Comparison of ENCODE assay signal across 23 mouse cellular contexts in genomic region chr10:81314201-81314600, GRCm38 (mm10). TPM values are rescaled to one million over a fixed set of nuclear protein-coding genes. Genes with fewer than 3 reads are reported as not detected.
DNase-seq lines count a peak whose midpoint lies in the region; TF ChIP-seq lines count a peak whose summit lies in the region.
"Had no signal": no experiment of that assay in that cellular context is flagged by ENCODE, and none has a peak within 500 bp of the region (broad histone marks: within the 10 kb centered on the region; RNA-seq: fewer than 3 reads in every experiment).

No protein-coding gene starts in this region.

- no peaks in the 10 kb centered on the region; the same call in 1 of the 2 replicates for H3K36me3 ChIP-seq in kidney, adult 2 months (ENCODE audit: control insufficient read depth, insufficient read depth, low read length)
- H3K36me3 ChIP-seq in MEL (ENCODE audit: control insufficient read depth in 1 of 2, insufficient read depth in 2 of 2, low read length in 2 of 2): peaks cover 2% of the 10 kb centered on the region in 2 experiments; a peak in 1 of 4 replicates

- no peak for TF ChIP-seq EP300 in MEL (IDR thresholded peaks at IDR 0.05; ENCODE audit: low read depth in 1 of 2, low read length in 2 of 2)

- H3K9ac ChIP-seq in MEL (ENCODE audit: control insufficient read depth, low read depth, low read length, poor library complexity, severe bottlenecking): no peak overlapping the region
- H3K9ac ChIP-seq: embryonic facial prominence, embryonic 13.5 days; embryonic facial prominence, embryonic 15.5 days; forebrain, embryonic 12.5 days had no signal

- TF ChIP-seq CTCF in kidney, adult 2 months (conservative IDR thresholded peaks at IDR 0.05; ENCODE audit: insufficient read depth, insufficient read length, low read depth, low read length): no peak
- no peak for TF ChIP-seq CTCF in MEL (IDR thresholded peaks at IDR 0.05 in 2 of 3, conservative IDR thresholded peaks at IDR 0.05 in 1 of 3; ENCODE audit: control insufficient read depth in 1 of 3, insufficient read depth in 1 of 3, low read depth in 2 of 3, low read length in 3 of 3, poor library complexity in 1 of 3, severe bottlenecking in 1 of 3)

- no peaks in the 10 kb centered on the region for H3K79me2 ChIP-seq in MEL (ENCODE audit: control insufficient read depth, insufficient read depth, low read length, poor library complexity)

- TF ChIP-seq POLR2A in kidney, adult 2 months (IDR thresholded peaks at IDR 0.05; ENCODE audit: low read depth, low read length): no peak
- TF ChIP-seq POLR2A in MEL (IDR thresholded peaks at IDR 0.05; ENCODE audit: control insufficient read depth in 1 of 2, insufficient read depth in 1 of 2, low read depth in 1 of 2, low read length in 2 of 2, poor library complexity in 1 of 2): no peak

- no peaks in the 10 kb centered on the region for H3K27me3 ChIP-seq in kidney, adult 2 months (replicated peaks; ENCODE audit: control insufficient read depth, insufficient read depth, low read length)
- H3K27me3 ChIP-seq in MEL (ENCODE audit: control insufficient read depth in 1 of 2, insufficient read depth in 2 of 2, low read length in 2 of 2): no peaks in the 10 kb centered on the region
- H3K27me3 ChIP-seq: CH12.LX; embryonic facial prominence, embryonic 13.5 days; embryonic facial prominence, embryonic 15.5 days had no signal

- intact Hi-C loops in left cerebral cortex, postnatal 10 days (cut with DNase I): no loop called here
- intact Hi-C loops in heart, postnatal 10 days (cut with DNase I): no loop called here

- H3K27ac ChIP-seq in kidney, adult 2 months (ENCODE audit: insufficient read depth, low read depth, low read length): no peak overlapping the region
- H3K27ac ChIP-seq in MEL (ENCODE audit: control insufficient read depth, low read depth, low read length): no peak overlapping the region
- H3K27ac ChIP-seq: embryonic facial prominence, embryonic 13.5 days; embryonic facial prominence, embryonic 15.5 days; forebrain, embryonic 10.5 days; forebrain, embryonic 12.5 days had no signal

- no peak for TF ChIP-seq RAD21 in MEL (IDR thresholded peaks at IDR 0.05; ENCODE audit: low read depth, low read length)

- 80% methylated on average over 7 of the region's 7 CpGs for WGBS in kidney, adult 2 months

- peak; percentile 21 for DNase-seq in kidney, adult 9 months
- DNase-seq in kidney, adult 2 months: no peak
- no peak for DNase-seq in MEL (ENCODE audit: low read depth, low spot score)
- DNase-seq in ZHBTc4 (ENCODE audit: low read depth, low spot score): peak; percentile 54
- no peak for DNase-seq in left cerebral cortex, postnatal 10 days (ENCODE audit: extremely low spot score in 1 of 2, low spot score in 2 of 2)
- DNase-seq in heart, postnatal 10 days: no peak
- DNase-seq in natural killer cell, adult 2 months (ENCODE audit: low spot score in 2 of 2): no peak
- DNase-seq: adrenal gland, adult 2 months; adrenal gland, postnatal 10 days; adrenal gland, postnatal 25 days; cerebellum, postnatal 36 days; embryo, embryonic 11 days had no signal

- no peaks in the 10 kb centered on the region for H3K9me3 ChIP-seq in MEL (replicated peaks; ENCODE audit: insufficient read depth, low read length)
- H3K9me3 ChIP-seq: embryonic facial prominence, embryonic 13.5 days; embryonic facial prominence, embryonic 15.5 days; forebrain, embryonic 10.5 days; forebrain, embryonic 12.5 days; G1E had no signal

- H3K4me1 ChIP-seq in kidney, adult 2 months (ENCODE audit: control insufficient read depth, insufficient read depth, low read length): no peaks in the 10 kb centered on the region; the same call in 1 of the 2 replicates
- H3K4me1 ChIP-seq in MEL (ENCODE audit: control insufficient read depth in 1 of 2, insufficient read depth in 2 of 2, low read length in 2 of 2): peaks cover 0 to 8% of the 10 kb centered on the region in 2 experiments; a peak in 1 of 4 replicates

- no peak overlapping the region for H3K4me3 ChIP-seq in kidney, adult 2 months (ENCODE audit: insufficient read depth, low read depth, low read length)
- no peak overlapping the region for H3K4me3 ChIP-seq in MEL (ENCODE audit: control insufficient read depth in 1 of 2, insufficient read depth in 1 of 2, low read depth in 2 of 2, low read length in 2 of 2)
- H3K4me3 ChIP-seq: embryonic facial prominence, embryonic 13.5 days; embryonic facial prominence, embryonic 15.5 days; erythroblast, embryonic 14.5 days; forebrain, embryonic 10.5 days; forebrain, embryonic 12.5 days had no signal

TF ChIP-seq in MEL, 35 proteins besides CTCF, POLR2A, EP300 and RAD21:
- 0 out of 2 replicates have a peak, but pooled peaks have one; percentile 34 for TF ChIP-seq USF1 (IDR thresholded peaks at IDR 0.05; ENCODE audit: low read depth, low read length)
- TF ChIP-seq MAX (IDR thresholded peaks at IDR 0.05; ENCODE audit: low read length): no peak
- no peak for TF ChIP-seq ETS1 (IDR thresholded peaks at IDR 0.05; ENCODE audit: low read depth, low read length)
- TF ChIP-seq POLR2AphosphoS5 (IDR thresholded peaks at IDR 0.05; ENCODE audit: borderline replicate concordance, low read depth, low read length): no peak
TF ChIP-seq in MEL: peak in this region for 1.

RNA-seq across cellular contexts. Expression of gene Cactin, which starts 6.7 kb away (rescaled TPM):
- polyA plus RNA-seq in kidney, adult 2 months (2012; rRNA removed): 23.7 and 24.5 TPM in 2 replicates
- total RNA-seq in MEL (2012; rRNA removed): 43.5 and 47.6 TPM in 2 replicates
- polyA plus RNA-seq in MEL (2012; ENCODE audit: insufficient read depth in 1 of 2, insufficient read length in 2 of 2, low read depth in 1 of 2, low replicate concordance in 2 of 2, missing spikeins in 1 of 2): 10 to 100 TPM in 1 of 2 experiments, not detected in 1; 66.8 TPM
- total RNA-seq in left cerebral cortex, postnatal 10 days (2021): 10 to 100 TPM; 26.4 to 26.7 TPM
- total RNA-seq in heart, postnatal 10 days (2021): 10 to 100 TPM; 21.0 to 23.6 TPM

RNA-seq across cellular contexts. Expression of gene Tbxa2r, which starts 14.3 kb away (rescaled TPM):
- polyA plus RNA-seq in kidney, adult 2 months (2012; rRNA removed): 16.6 and 21.7 TPM in 2 replicates
- 0.13 TPM in 1 of 2 replicates, not detected in the other for total RNA-seq in MEL (2012; rRNA removed)
- under 1 TPM in 1 of 2 experiments, not detected in 1; 0.31 TPM for polyA plus RNA-seq in MEL (2012; ENCODE audit: insufficient read depth in 1 of 2, insufficient read length in 2 of 2, low read depth in 1 of 2, low replicate concordance in 2 of 2, missing spikeins in 1 of 2)
- 1 to 10 TPM; 1.1 to 2.1 TPM for total RNA-seq in left cerebral cortex, postnatal 10 days (2021)
- 1 to 10 TPM; 7.7 to 8.5 TPM for total RNA-seq in heart, postnatal 10 days (2021)
- total RNA-seq: G1E had no signal
- polyA plus RNA-seq: G1E had no signal

RNA-seq across cellular contexts. Expression of gene Pip5k1c, which starts 21.4 kb away (rescaled TPM):
- polyA plus RNA-seq in kidney, adult 2 months (2012; rRNA removed): 70.7 and 76.3 TPM in 2 replicates
- total RNA-seq in MEL (2012; rRNA removed): 14.1 and 14.4 TPM in 2 replicates
- polyA plus RNA-seq in MEL (2012; ENCODE audit: insufficient read depth in 1 of 2, insufficient read length in 2 of 2, low read depth in 1 of 2, low replicate concordance in 2 of 2, missing spikeins in 1 of 2): 10 to 100 TPM in 1 of 2 experiments, not detected in 1; 40.5 TPM
- total RNA-seq in left cerebral cortex, postnatal 10 days (2021): 100 to 1,000 TPM; 336 to 340 TPM
- total RNA-seq in heart, postnatal 10 days (2021): 10 to 100 TPM; 43.2 to 46.4 TPM

RNA-seq across cellular contexts. Expression of gene Tjp3, which starts 22.8 kb away (rescaled TPM):
- polyA plus RNA-seq in kidney, adult 2 months (2012; rRNA removed): 13.2 and 19.0 TPM in 2 replicates
- total RNA-seq in MEL (2012; rRNA removed): 2.5 and 2.9 TPM in 2 replicates
- polyA plus RNA-seq in MEL (2012; ENCODE audit: insufficient read depth in 1 of 2, insufficient read length in 2 of 2, low read depth in 1 of 2, low replicate concordance in 2 of 2, missing spikeins in 1 of 2): 1 to 10 TPM in 1 of 2 experiments, not detected in 1; 4.9 TPM
- under 1 TPM; 0.39 to 0.49 TPM for total RNA-seq in left cerebral cortex, postnatal 10 days (2021)
- total RNA-seq in heart, postnatal 10 days (2021): under 1 TPM; 0.14 to 0.37 TPM

RNA-seq across cellular contexts. Expression of gene Gipc3, which starts 28.9 kb away (rescaled TPM):
- 1.4 and 1.5 TPM in 2 replicates for polyA plus RNA-seq in kidney, adult 2 months (2012; rRNA removed)
- not detected in 2 replicates for total RNA-seq in MEL (2012; rRNA removed)
- not detected for polyA plus RNA-seq in MEL (2012; ENCODE audit: insufficient read depth in 1 of 2, insufficient read length in 2 of 2, low read depth in 1 of 2, low replicate concordance in 2 of 2, missing spikeins in 1 of 2)
- under 1 TPM; 0.39 to 0.49 TPM for total RNA-seq in left cerebral cortex, postnatal 10 days (2021)
- total RNA-seq in heart, postnatal 10 days (2021): 1 to 10 TPM; 4.8 to 6.1 TPM
- total RNA-seq: common myeloid progenitor, adult 5-6 weeks had no signal
- polyA plus RNA-seq: embryonic facial prominence, embryonic 11.5 days; forebrain, embryonic 10.5 days; forebrain, embryonic 12.5 days; forebrain, embryonic 14.5 days; forebrain, embryonic 16.5 days; G1E had no signal

Comparison
In these comparisons a context has a peak if more than half of its experiments do, and no peak if none do; other contexts are left out.
1. DNase-seq: peak in kidney, adult 9 months (single experiment) and ZHBTc4 (single experiment); none in kidney, adult 2 months (single experiment), MEL (single experiment), left cerebral cortex, postnatal 10 days (0 of 2), heart, postnatal 10 days (0 of 2) and natural killer cell, adult 2 months (0 of 2).
2. RNA of gene Pip5k1c, which starts 21.4 kb away (total RNA-seq): 336 to 340 TPM in left cerebral cortex, postnatal 10 days; 43.2 to 46.4 TPM in heart, postnatal 10 days and 14.1 to 14.4 TPM in MEL; every median in the first group is over 4 times any median in the second.